Mouse (Mus musculus) embryonic facial prominence, embryonic 10.5 days (tissue): Measurements from ENCODE around the gene Lrat. TPM values are rescaled to one million over a fixed set of nuclear protein-coding genes. Genes with fewer than 3 reads are reported as not detected.

Source experiments
- DNase-seq: peaks from one replicate; pipeline ENCODE4 v3.0.0-alpha.2; 2017; ENCODE audit warnings: low spot score
- H3K27ac ChIP-seq: fragments of 300-500 bp; sonication (generic); replicated peaks from 2 replicates; pipeline ENCODE4 v1.5.1; 2016; ENCODE audit warnings: mild to moderate bottlenecking
- H3K27me3 ChIP-seq: fragments of 300-500 bp; sonication (generic); replicated peaks from 2 replicates; pipeline ENCODE4 v1.6.1; 2016; ENCODE audit warnings: low read depth, mild to moderate bottlenecking; ENCODE audit not compliant: poor library complexity, severe bottlenecking
- H3K36me3 ChIP-seq: fragments of 300-500 bp; sonication (generic); replicated peaks from 2 replicates; pipeline ENCODE4 v1.6.1; 2016; ENCODE audit warnings: mild to moderate bottlenecking, moderate library complexity
- H3K4me1 ChIP-seq: fragments of 300-500 bp; sonication (generic); 2 replicates; pipeline ENCODE4 v1.6.1; 2016
- H3K4me3 ChIP-seq: fragments of 300-500 bp; sonication (generic); 2 replicates; pipeline ENCODE4 v1.5.1; 2016; ENCODE audit warnings: mild to moderate bottlenecking, moderate library complexity
- H3K9me3 ChIP-seq: fragments of 300-500 bp; sonication (generic); 2 replicates; pipeline ENCODE4 v1.6.1; 2016; ENCODE audit warnings: mild to moderate bottlenecking
- WGBS: fragments of 180-500 bp; shearing (Covaris S2); methylation state at CpG from one replicate; pipeline ENCODE4 v1.1.7; 2016; 5-methylcytosine and 5-hydroxymethylcytosine counted together
- polyA plus RNA-seq: library from polyadenylated mRNA; unstranded; fragments of >200 nt; fragmentation: Nextera tagmentation; extraction: Ambion mirVana; gene quantifications from 2 replicates; pipeline ENCODE4 v1.2.1, GENCODE M21; 2016

The Lrat gene
- polyA plus RNA-seq, result 0.05 TPM in 2 replicates

DNA sequence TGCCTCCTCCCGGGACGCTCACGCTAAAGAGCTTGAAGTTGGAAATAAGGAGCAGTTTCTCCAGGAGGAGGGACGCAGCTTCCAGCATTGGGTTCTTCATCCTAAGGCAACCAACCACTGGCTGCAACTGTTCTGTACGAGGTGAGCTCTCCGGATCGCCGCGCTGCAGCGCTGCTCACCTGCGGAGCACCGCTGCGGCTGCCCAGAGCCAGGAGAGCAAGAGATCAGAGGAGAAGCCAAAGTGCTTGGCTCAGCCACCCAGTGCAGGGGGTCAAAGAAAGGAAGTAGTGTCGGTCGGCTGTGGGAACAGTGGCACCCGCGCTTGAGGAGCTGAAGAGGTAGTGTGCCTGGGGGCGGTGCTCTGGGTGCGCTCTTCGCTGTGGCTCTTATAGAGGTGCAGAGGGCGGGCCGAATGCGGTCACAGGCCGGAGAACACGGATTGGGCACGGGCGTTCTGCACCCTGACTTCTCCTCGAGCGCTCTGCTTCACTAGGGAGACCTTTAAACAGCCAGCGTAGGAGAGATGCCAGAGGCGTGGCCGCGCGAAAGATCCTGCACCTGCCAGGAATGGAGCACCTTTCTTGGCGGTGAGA, at the start of gene Lrat:
Gene Lrat, minus strand, starts transcription at position 361 of the 593 bp plus-strand sequence.
- H3K4me3 ChIP-seq, result peak within 1 kb of the TSS; percentile 60
- H3K4me1 ChIP-seq, result peaks cover 16% of the 10 kb centered on the region
- DNase-seq, result peak; percentile 43
- H3K27me3 ChIP-seq, result peaks cover 45% of the 10 kb centered on the region
- H3K9me3 ChIP-seq, result no peaks in the 10 kb centered on the region
- no peak within 1 kb of the TSS for H3K27ac ChIP-seq
- WGBS, result under 1% methylated on average over 35 of the region's 35 CpGs
- no peaks in the 10 kb centered on the region for H3K36me3 ChIP-seq

DNA sequence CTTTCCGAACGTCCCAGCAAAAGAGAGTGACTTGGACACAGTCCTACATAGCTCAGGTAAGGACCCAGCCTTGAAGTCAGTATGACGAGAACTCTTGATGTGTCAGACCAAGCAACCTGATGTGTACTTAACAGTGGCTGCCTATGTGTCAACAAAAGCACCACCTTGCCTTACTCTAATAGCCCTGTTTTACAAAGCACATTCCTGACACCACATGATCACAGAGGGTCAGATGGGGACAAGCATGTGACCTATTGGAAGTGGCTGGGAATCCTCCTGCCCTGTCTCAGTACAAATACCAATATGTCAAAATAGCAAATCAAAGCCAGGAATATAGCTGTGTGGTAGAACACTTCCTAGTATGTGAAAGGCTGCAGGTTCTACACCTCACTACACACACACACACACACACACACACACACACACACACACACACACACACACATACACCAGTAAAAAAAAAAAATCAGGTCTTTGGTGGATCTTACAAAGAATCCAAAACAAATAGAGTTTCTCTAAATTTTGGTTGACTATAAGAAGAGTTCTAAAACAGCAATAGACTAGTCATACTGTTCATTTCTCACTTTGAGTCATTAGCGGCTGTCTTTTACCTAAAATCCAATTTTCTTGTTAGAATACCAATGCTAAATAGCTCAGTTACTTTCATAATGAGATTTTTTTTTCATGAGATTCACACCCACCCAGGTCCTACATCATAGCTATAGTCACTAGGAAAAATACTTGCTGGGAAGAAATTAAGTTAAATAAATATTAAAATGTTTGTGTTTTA, 48.6 kb upstream of the Lrat start:
- 88% methylated on average over 4 of the region's 4 CpGs for WGBS
- no peaks in the 10 kb centered on the region for H3K9me3 ChIP-seq
- no peak overlapping the region for H3K4me3 ChIP-seq

DNA sequence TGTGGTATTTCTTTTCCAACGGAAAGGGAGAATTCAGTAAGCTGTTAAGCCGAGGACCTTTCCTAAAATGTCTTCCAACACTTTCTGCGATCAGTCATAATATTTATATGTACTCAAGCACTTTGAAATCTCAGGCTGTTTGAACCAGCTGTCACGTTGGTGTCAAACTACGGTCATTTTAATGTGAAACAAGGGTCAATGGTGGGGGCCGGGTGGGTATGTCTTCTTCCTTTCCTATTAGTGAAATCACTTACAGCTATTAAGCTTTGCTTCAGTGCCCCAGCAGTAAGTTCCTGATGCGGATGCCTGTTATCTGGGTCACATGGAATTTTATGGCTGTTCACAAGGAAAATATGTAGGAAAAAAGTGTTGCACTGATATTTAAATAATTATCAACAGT, 46.9 kb upstream of the Lrat start:
- H3K27me3 ChIP-seq, result no peaks in the 10 kb centered on the region
- no peaks in the 10 kb centered on the region for H3K4me1 ChIP-seq
- no peak overlapping the region for H3K27ac ChIP-seq
- no peak for DNase-seq
- H3K36me3 ChIP-seq, result no peaks in the 10 kb centered on the region
- H3K9me3 ChIP-seq, result no peaks in the 10 kb centered on the region
- no peak overlapping the region for H3K4me3 ChIP-seq
- 78% methylated on average over 7 of the region's 7 CpGs for WGBS

More for the DNA sequence above, 48.6 kb upstream of the Lrat start:
- H3K36me3 ChIP-seq, result no peaks in the 10 kb centered on the region
- H3K27ac ChIP-seq, result no peak overlapping the region
- H3K27me3 ChIP-seq, result no peaks in the 10 kb centered on the region
- peak; percentile 4 for DNase-seq
- H3K4me1 ChIP-seq, result no peaks in the 10 kb centered on the region

DNA sequence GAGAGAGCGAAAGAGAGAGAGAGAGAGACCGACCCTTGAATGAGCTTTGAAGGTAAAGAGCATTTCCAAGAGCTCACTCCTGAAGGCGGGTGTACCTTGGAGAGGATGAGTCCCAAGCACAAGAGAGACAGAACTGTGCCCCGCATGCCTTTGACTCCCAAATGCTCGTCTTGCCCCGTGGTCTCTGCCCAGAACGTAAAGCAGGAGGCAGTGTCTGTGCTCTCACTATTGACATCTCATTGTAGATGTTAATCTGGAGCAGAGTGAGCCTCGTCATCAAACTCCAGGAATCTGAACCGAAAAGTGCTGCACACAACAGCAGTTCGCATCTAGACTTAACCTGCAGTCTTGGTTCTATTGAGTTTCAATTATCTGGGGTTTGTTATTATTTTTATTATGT, 46.4 kb upstream of the Lrat start:
- DNase-seq, result no peak
- 83% methylated on average over 10 of the region's 10 CpGs for WGBS

DNA sequence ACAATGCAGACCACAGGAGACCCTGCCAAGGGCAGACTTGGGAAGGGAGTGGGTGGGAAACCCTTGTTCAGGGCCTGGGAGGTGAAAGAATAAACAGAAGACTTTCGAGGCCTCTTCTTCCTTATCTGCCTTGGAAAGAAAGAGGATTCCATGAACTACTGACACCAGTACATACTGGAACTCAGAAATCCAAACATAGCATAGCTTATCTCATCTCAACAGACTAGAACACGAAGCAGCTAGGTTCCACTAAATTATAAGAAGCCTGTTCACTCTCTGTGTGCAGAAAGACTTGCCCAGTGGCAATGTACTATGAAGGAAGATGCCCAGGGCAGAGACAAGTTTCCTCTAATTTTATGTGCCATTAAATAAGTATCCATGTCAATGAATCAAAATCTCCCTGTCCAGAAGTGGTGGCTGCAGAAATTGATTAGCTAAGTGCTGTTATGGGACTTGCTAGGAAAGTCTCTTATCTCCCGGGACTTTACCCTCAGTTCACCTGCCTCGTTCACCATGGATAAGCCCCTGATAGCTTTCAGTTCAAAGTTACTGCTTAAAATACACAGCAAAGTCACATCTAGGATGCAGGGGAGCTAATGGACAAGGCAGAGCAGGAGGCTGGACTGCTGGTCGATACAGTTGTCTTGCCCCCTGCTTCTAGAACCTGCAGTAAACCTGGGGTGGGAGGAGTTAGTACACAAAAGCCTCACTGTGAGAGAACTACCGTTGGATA, 42.8 kb upstream of the Lrat start:
- Histone ChIP-seq H3K4me3 (no peak overlapping the region), H3K27me3 (no peaks in the 10 kb centered on the region), H3K4me1 (no peaks in the 10 kb centered on the region), H3K27ac (no peak overlapping the region), H3K36me3 (no peaks in the 10 kb centered on the region), H3K9me3 (no peaks in the 10 kb centered on the region)
- WGBS, result 62% methylated on average over 6 of the region's 6 CpGs
- DNase-seq, result no peak

More for the DNA sequence above, 46.4 kb upstream of the Lrat start:
- Histone ChIP-seq H3K4me3 (no peak overlapping the region), H3K27me3 (no peaks in the 10 kb centered on the region), H3K36me3 (no peaks in the 10 kb centered on the region), H3K27ac (no peak overlapping the region), H3K4me1 (no peaks in the 10 kb centered on the region), H3K9me3 (no peaks in the 10 kb centered on the region)

DNA sequence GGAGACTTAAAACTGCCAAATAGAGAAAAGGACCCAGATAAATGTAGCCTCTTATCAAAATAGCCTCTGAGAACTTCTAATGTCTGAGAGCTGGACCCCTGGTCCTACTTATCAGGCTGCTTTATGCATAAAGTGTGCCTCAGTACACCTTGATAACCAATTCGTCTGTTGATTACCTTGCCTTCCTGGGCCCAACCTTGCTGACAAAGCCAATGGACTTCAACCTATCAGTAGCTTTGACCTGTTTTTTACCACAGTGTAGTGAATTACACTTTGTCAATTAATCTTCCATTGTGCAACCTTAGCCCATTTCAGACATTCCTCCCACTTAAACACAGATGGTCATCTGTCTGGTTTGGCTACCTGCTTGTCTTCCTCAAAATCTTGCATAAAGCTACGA, 24.1 kb upstream of the Lrat start:
- no peak for DNase-seq
- no peaks in the 10 kb centered on the region for H3K36me3 ChIP-seq
- H3K4me3 ChIP-seq, result no peak overlapping the region
- WGBS, result 91% methylated on average over 2 of the region's 2 CpGs
- H3K27ac ChIP-seq, result no peak overlapping the region
- H3K27me3 ChIP-seq, result no peaks in the 10 kb centered on the region
- no peaks in the 10 kb centered on the region for H3K9me3 ChIP-seq
- H3K4me1 ChIP-seq, result no peaks in the 10 kb centered on the region

DNA sequence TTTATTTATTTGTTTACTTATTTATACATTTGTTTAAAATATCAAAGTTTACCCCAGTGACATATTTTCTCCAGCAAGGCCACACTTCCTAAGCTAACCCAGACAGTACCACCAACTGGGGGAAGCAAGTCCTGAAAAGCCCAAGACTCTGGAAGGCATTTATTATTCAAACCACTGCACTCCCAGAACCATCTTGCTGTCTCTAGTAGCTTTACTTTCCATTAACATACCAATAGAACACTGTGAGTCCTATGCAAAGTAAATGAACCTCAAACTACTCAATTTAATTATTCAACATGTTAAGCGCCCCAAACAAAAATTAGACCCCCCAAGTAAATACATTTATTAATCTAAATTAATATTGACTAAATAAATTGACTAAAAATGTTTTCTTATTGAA, 11.9 kb upstream of the Lrat start:
- no peaks in the 10 kb centered on the region for H3K36me3 ChIP-seq

DNA sequence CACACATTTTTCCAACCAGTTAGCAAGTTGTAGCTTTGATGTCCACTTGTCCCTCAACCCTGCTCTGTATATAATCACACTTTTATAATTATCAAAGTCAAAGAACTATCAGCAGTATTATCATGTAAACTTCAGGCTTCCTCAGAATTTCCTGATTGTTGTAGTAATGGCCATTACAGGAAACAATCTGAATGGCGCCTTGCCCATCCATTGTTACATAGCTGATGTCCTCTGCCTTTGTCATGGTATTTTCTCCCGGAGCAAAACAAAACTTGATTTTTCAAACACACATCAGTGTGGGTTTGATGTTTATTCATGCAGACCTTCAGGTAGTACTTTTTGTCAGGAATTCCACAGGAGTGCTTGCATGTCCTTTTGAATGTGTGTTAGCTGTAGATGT, 4.9 kb upstream of the Lrat start:
- peaks cover 10% of the 10 kb centered on the region for H3K4me1 ChIP-seq
- no peak for DNase-seq
- H3K27me3 ChIP-seq, result peaks cover 28% of the 10 kb centered on the region
- no peak overlapping the region for H3K4me3 ChIP-seq
- H3K9me3 ChIP-seq, result no peaks in the 10 kb centered on the region
- WGBS, result 91% methylated on average over 2 of the region's 2 CpGs
- H3K36me3 ChIP-seq, result no peaks in the 10 kb centered on the region
- no peak overlapping the region for H3K27ac ChIP-seq

More for the DNA sequence above, 11.9 kb upstream of the Lrat start:
- no peak for DNase-seq
- Histone ChIP-seq H3K4me3 (no peak overlapping the region), H3K27ac (no peak overlapping the region), H3K4me1 (no peaks in the 10 kb centered on the region), H3K9me3 (no peaks in the 10 kb centered on the region), H3K27me3 (no peaks in the 10 kb centered on the region)
- WGBS, result 33% methylated on average over 1 of the region's 1 CpGs

DNA sequence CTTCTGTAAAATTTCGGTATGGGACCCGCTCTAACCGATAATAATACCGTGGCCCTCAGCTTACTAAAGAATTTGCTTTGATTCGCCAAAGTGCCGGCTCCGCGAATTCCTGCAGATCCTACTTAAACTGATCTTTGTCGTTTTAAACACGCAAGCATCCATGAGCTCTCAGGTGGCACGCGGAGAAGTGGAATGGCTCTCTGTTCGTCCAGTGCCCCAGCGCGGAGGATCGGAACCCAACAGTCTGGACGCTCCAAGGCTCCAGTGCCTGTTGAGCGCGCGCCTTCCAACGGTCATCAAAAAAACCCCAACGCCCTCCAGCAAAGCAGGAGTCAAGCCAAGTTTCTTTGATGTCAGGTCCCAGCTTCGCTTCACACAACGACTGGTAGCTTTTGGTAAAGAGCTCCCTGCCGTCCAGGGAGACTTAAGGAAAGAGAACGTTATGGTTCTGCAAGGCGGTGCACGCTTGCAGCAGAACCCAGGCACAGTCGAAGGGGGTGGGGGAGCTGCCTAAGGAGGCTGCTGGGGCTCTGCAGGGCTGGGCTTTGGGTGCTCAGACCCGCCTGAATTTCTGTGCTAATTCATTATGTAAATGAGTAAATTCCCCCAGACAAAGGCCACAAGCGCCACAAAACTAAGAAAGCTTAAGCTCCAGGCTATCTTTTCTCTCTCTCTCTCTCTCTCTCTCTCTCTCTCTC, 587 bp upstream of the Lrat start:
- Histone ChIP-seq H3K27ac (no peak overlapping the region), H3K36me3 (no peaks in the 10 kb centered on the region), H3K27me3 (peaks cover 45% of the 10 kb centered on the region), H3K4me3 (peak overlapping the region; percentile 60), H3K4me1 (peaks cover 16% of the 10 kb centered on the region), H3K9me3 (no peaks in the 10 kb centered on the region)
- peak; percentile 43 for DNase-seq
- 1% methylated on average over 31 of the region's 31 CpGs for WGBS

DNA sequence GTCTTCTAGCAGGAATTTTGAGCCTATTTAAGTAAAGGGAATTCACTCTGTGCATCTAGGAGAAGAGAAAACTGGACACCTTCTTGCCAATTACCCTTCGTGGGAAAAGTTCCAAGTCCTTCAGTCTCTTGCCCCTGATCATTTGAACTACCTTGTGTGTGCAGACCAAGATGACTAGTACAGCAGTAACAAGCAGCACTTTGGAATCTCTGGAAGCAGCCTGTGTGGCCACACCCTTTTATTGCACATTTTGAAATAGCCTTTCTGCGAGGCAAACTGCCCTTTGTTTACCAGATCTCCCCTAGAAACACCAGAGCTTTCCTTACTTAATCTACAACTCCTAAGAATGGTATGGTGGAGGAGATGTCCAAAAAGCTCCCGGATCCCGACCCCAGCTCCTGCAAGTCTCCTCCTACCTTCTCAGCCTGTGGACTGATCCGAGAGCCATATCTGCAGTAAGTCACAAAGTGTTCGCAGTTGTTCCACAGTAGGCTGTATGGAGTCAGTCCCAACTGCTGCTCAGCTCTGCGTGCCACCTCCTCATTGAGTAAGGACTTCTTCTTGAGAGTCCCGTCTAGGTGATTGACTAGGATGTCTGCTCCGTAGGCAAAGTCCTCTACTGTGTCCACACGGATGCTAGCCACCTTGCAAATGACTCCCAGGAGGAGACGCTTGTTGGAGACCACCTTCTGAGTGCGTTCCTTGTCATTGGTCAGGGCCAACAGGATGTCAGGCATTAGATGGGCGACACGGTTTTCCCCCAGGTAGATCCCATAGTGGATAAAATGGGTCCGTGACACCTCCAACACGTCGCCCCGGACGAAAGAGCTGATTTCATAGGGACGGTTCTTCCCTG, 788 bp downstream of the Lrat start:
- DNase-seq, result no peak
- H3K4me3 ChIP-seq, result peak overlapping the region; percentile 60
- H3K9me3 ChIP-seq, result no peaks in the 10 kb centered on the region
- no peak overlapping the region for H3K27ac ChIP-seq
- H3K27me3 ChIP-seq, result peaks cover 45% of the 10 kb centered on the region
- 27% methylated on average over 20 of the region's 20 CpGs for WGBS
- no peaks in the 10 kb centered on the region for H3K36me3 ChIP-seq
- peaks cover 16% of the 10 kb centered on the region for H3K4me1 ChIP-seq

DNA sequence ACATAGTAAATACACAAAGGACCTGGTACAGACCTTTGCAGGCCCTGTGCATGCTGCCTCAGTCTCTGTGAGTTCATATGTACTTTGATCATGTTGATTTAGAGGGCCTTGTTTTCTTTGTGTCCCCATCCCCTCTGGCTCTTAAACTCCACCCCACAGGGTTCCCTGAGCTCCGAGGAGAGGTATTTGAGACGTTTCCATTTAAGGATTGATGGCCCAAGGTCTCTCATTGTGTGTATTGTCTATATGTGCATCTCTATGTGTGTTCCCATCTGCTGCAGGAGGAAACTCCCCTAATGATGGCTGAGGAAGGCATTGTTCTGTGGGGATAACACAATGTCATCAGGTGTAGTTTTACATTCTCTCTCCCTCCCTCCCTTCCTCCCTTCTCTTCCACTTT, 14.9 kb downstream of the Lrat start:
- Histone ChIP-seq H3K4me3 (no peak overlapping the region), H3K27me3 (no peaks in the 10 kb centered on the region), H3K4me1 (no peaks in the 10 kb centered on the region), H3K9me3 (no peaks in the 10 kb centered on the region), H3K27ac (no peak overlapping the region), H3K36me3 (no peaks in the 10 kb centered on the region)
- WGBS, result 12% methylated on average over 2 of the region's 2 CpGs
- no peak for DNase-seq
